Mouse (Mus musculus): ENCODE data around the gene Cdk19. TPM values are rescaled to one million over a fixed set of nuclear protein-coding genes. Genes with fewer than 3 reads are reported as not detected.

Gene Cdk19
- total and polyA plus RNA-seq, 3 experiments = 7.8 to 47.2 (median 29.1) TPM

DNA sequence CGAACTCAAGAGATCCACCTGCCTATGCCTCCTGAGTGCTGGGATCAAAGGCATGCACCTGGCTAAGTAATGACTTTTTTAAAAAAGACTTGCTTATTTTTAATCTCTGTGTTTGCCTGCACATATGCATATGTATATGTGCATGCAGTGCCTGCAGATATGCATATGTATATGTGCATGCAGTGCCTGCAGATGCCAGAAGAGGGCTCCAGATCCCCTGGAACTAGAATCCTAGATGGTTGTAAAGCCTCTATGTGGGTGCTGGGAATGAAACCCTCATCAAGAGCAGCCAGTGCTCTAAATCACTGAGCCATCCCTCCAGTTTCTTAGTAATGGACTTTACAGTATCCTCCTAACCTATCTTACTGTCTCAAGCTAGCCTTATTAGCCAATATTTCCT, 33.4 kb upstream of the Cdk19 start:
- Histone ChIP-seq H3K27me3 (ENCODE audit: insufficient read depth, low read length) (no peaks in the 10 kb centered on the region), H3K9me3 (replicated peaks) (peaks cover 4% of the 10 kb centered on the region), H3K4me3 (ENCODE audit: low read depth, low read length) (no peak overlapping the region), H3K4me1 (ENCODE audit: insufficient read depth, low read depth, low read length) (peaks cover 30% of the 10 kb centered on the region), H3K36me3 (replicated peaks) (no peaks in the 10 kb centered on the region)
- DNase-seq (ENCODE audit: low spot score) (no peak), ATAC-seq (ENCODE audit: extremely low read depth, insufficient number of reproducible peaks, low FRiP score, poor library complexity, severe bottlenecking) (no peak)
- TF ChIP-seq GATA1 (IDR thresholded peaks at IDR 0.05; ENCODE audit: borderline replicate concordance, low read length) (no peak), TAL1 (conservative IDR thresholded peaks at IDR 0.05; ENCODE audit: low read depth, low read length) (no peak), GATA2 (IDR thresholded peaks at IDR 0.05; ENCODE audit: borderline replicate concordance, low read depth, low read length) (no peak), POLR2AphosphoS5 (IDR thresholded peaks at IDR 0.05; ENCODE audit: insufficient replicate concordance, low read depth, low read length) (no peak), CTCF (IDR thresholded peaks at IDR 0.05; ENCODE audit: low read depth, low read length) (no peak)

DNA sequence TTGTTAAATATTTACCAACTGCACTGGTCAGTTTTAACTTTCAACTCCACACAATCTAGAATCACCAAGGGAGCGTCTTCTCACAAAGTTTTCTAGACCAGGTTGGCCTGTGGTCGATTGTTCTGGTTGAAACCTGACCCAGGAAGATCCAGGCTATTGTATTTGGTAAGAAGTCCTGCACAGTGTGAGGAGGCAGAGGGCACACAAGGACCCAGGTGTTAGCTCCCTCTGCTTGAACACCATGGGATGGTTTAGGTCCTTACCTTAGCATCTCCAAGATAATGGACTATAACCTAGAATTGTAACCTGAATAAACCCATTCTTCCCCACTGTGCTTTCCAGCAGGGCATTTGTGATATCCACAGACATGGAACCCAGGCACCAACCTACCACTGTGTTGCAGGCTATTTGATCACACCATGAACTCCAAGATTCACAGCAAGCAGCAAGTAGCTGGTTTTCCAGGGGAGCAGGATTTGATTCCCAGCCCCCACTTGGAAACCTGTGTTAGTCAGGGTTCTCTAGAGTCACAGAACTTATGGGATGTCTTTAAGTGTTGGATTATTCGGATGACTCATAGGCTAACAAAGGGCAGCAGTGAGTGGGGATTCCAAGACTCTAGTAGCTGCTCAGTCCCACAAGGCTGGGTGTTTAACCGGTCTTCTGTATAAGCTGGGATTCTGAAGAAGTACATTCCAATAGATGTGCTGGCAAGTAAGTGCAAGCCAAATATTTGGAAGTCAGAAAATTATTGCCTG, 31.4 kb upstream of the Cdk19 start:
- Histone ChIP-seq H3K27me3 (ENCODE audit: insufficient read depth, low read length) (no peaks in the 10 kb centered on the region), H3K9me3 (replicated peaks) (peaks cover 4% of the 10 kb centered on the region), H3K4me1 (ENCODE audit: insufficient read depth, low read depth, low read length) (peaks cover 30% of the 10 kb centered on the region), H3K4me3 (ENCODE audit: low read depth, low read length) (no peak overlapping the region), H3K36me3 (replicated peaks) (no peaks in the 10 kb centered on the region)
- TF ChIP-seq GATA2 (IDR thresholded peaks at IDR 0.05; ENCODE audit: borderline replicate concordance, low read depth, low read length) (no peak), TAL1 (conservative IDR thresholded peaks at IDR 0.05; ENCODE audit: low read depth, low read length) (no peak), CTCF (IDR thresholded peaks at IDR 0.05; ENCODE audit: low read depth, low read length) (no peak), POLR2AphosphoS5 (IDR thresholded peaks at IDR 0.05; ENCODE audit: insufficient replicate concordance, low read depth, low read length) (no peak), GATA1 (IDR thresholded peaks at IDR 0.05; ENCODE audit: borderline replicate concordance, low read length) (no peak)
- ATAC-seq (ENCODE audit: extremely low read depth, insufficient number of reproducible peaks, low FRiP score, poor library complexity, severe bottlenecking) (no peak), DNase-seq (ENCODE audit: low spot score) (no peak)

DNA sequence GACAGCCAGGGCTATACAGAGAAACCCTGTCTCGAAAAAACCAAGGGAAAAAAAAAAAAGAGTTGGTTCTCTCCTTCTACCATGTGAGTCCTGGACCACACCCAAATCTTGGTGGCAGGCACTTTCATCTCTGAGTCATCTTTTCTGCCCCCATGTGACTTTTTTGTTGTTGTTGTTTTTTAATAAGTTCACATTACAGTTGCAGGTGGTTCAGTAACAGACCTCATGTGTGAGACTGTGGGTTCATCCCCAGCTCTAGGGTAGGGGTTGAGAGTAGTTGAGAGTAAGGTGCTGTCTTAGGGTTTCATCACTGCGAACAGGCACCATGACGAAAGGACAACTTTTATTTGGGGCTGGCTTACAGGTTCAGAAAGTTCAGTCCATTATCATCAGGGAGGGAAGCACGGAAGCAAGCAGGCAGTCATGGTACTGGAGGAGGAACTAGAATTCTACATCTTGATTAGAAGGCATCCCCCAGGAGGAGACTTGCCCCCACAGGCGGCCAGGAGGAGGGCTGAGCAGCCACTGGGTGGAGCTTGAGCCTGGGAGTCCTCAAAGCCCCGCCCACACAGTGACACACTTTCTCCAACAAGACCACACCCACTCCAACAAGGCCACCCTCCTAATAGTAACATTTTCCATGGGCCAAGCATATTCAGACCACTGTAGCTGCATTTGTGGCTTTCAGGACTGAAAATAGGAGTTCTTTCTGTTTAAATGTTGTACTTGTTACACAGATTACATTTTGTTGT, 29.3 kb upstream of the Cdk19 start:
- no peaks in the 10 kb centered on the region for H3K36me3 ChIP-seq (replicated peaks)
- ATAC-seq (ENCODE audit: extremely low read depth, insufficient number of reproducible peaks, low FRiP score, poor library complexity, severe bottlenecking) (peak; percentile 57), DNase-seq (ENCODE audit: low spot score) (peak; percentile 41)
- H3K4me1 ChIP-seq (ENCODE audit: insufficient read depth, low read depth, low read length) = peaks cover 20% of the 10 kb centered on the region
- H3K27me3 ChIP-seq (ENCODE audit: insufficient read depth, low read length) = no peaks in the 10 kb centered on the region
- TF ChIP-seq TAL1 (conservative IDR thresholded peaks at IDR 0.05; ENCODE audit: low read depth, low read length) (no peak), GATA2 (IDR thresholded peaks at IDR 0.05; ENCODE audit: borderline replicate concordance, low read depth, low read length) (no peak), POLR2AphosphoS5 (IDR thresholded peaks at IDR 0.05; ENCODE audit: insufficient replicate concordance, low read depth, low read length) (no peak), CTCF (IDR thresholded peaks at IDR 0.05; ENCODE audit: low read depth, low read length) (no peak), GATA1 (IDR thresholded peaks at IDR 0.05; ENCODE audit: borderline replicate concordance, low read length) (no peak)
- peak overlapping the region; percentile 50; the same call in 1 of the 2 replicates for H3K4me3 ChIP-seq (ENCODE audit: low read depth, low read length)
- H3K9me3 ChIP-seq (replicated peaks) = peaks cover 4% of the 10 kb centered on the region

DNA sequence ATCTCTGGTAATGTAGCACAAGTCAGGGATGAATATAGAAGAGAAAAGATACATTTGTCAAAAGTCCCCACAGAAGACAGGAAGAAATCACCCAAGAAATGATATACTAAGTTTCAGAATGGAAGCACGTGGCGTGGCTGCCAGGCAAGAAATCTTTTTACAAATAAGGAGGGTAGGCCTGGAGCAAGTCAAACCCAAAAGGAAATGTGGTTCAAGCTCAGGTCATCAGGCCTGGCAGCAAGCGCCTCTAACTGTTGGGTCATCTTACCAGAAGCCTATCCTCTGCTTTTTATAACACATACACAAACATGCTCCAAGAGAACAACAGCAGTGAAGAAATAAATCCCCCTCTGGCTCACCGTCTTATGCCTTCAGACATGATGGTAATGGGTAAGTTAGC, 26.6 kb upstream of the Cdk19 start:
- peaks cover 5% of the 10 kb centered on the region for H3K27me3 ChIP-seq (ENCODE audit: insufficient read depth, low read length)
- TF ChIP-seq TAL1 (conservative IDR thresholded peaks at IDR 0.05; ENCODE audit: low read depth, low read length) = no peak
- no peak for TF ChIP-seq GATA1 (IDR thresholded peaks at IDR 0.05; ENCODE audit: borderline replicate concordance, low read length)
- TF ChIP-seq CTCF (IDR thresholded peaks at IDR 0.05; ENCODE audit: low read depth, low read length) = no peak
- no peak for TF ChIP-seq POLR2AphosphoS5 (IDR thresholded peaks at IDR 0.05; ENCODE audit: insufficient replicate concordance, low read depth, low read length)
- TF ChIP-seq GATA2 (IDR thresholded peaks at IDR 0.05; ENCODE audit: borderline replicate concordance, low read depth, low read length) = no peak
- H3K4me1 ChIP-seq (ENCODE audit: insufficient read depth, low read depth, low read length) = peaks cover 24% of the 10 kb centered on the region
- H3K9me3 ChIP-seq (replicated peaks) = no peaks in the 10 kb centered on the region
- H3K4me3 ChIP-seq (ENCODE audit: low read depth, low read length) = no peak overlapping the region
- H3K36me3 ChIP-seq (replicated peaks) = no peaks in the 10 kb centered on the region
- DNase-seq (ENCODE audit: low spot score) (no peak), ATAC-seq (ENCODE audit: extremely low read depth, insufficient number of reproducible peaks, low FRiP score, poor library complexity, severe bottlenecking) (no peak)

DNA sequence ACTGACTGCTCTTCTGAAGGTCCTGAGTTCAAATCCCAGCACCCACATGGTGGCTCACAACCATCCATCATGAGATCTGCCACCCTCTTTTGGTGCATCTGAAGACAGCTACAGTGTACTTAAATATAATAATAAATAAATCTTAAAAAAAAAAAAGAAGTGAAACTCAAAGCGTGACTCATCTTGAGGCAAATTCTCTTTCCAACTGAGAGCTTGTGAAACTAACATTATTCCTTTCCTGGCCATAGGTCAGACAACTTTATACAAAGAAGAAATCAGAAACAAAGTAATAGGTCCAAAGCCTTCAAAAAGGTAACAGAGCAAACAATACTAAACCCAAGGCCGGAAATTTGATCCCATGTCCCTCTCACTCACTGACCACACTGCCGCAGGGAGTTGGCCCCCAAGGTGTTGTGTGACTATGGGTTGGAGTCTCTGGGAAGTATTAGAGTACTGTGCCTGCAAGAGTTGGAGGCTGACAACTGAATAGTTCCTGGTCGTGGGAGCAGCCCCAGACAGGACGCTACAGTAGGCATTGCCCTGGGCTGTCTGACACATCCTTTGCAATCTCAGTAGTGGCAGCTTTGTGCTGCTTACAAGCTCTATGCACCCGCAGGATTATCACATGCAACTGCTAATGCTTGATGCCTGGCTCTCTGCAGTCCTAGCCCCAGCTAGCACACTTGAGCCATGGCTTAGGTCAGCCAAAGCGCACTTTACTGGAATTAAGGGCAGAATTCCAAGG, 22.4 kb upstream of the Cdk19 start:
- Histone ChIP-seq H3K4me1 (ENCODE audit: insufficient read depth, low read depth, low read length) (peaks cover 12% of the 10 kb centered on the region; the same call in 1 of the 2 replicates), H3K9me3 (replicated peaks) (peaks cover 6% of the 10 kb centered on the region), H3K27me3 (ENCODE audit: insufficient read depth, low read length) (peaks cover 11% of the 10 kb centered on the region), H3K4me3 (ENCODE audit: low read depth, low read length) (no peak overlapping the region), H3K36me3 (replicated peaks) (no peaks in the 10 kb centered on the region)
- ATAC-seq (ENCODE audit: extremely low read depth, insufficient number of reproducible peaks, low FRiP score, poor library complexity, severe bottlenecking) = no peak
- TF ChIP-seq GATA2 (IDR thresholded peaks at IDR 0.05; ENCODE audit: borderline replicate concordance, low read depth, low read length) = no peak
- TF ChIP-seq TAL1 (conservative IDR thresholded peaks at IDR 0.05; ENCODE audit: low read depth, low read length) = no peak
- no peak for TF ChIP-seq GATA1 (IDR thresholded peaks at IDR 0.05; ENCODE audit: borderline replicate concordance, low read length)
- TF ChIP-seq CTCF (IDR thresholded peaks at IDR 0.05; ENCODE audit: low read depth, low read length) = no peak
- no peak for TF ChIP-seq POLR2AphosphoS5 (IDR thresholded peaks at IDR 0.05; ENCODE audit: insufficient replicate concordance, low read depth, low read length)
- DNase-seq (ENCODE audit: low spot score) = no peak
